Mouse (Mus musculus): ENCODE measurements at regions not wholly inside any gene's neighbourhood (a gene's known extent, or its start where the extent isn't known, plus 50 kb on each side); places are given as distances from the start of the nearest gene placed in this dataset.

GRCm38 (mm10) chr9:41844616-41845015, 279.5 kb downstream of the Sorl1 start:
- Histone ChIP-seq H3K4me3 (ENCODE audit: insufficient read depth, low read length) (no peak overlapping the region), H3K4me1 (ENCODE audit: control insufficient read depth, insufficient read depth, low read length) (no peaks in the 10 kb centered on the region), H3K27ac (ENCODE audit: insufficient read depth, low read length) (no peak overlapping the region)
- TF ChIP-seq CTCF (IDR thresholded peaks at IDR 0.05; ENCODE audit: borderline replicate concordance, insufficient read depth, low read length) (no peak), POLR2A (IDR thresholded peaks at IDR 0.05; ENCODE audit: low read depth, low read length) (no peak)

GRCm38 (mm10) chr9:41834487-41835404, 289.4 kb downstream of the Sorl1 start:
- Histone ChIP-seq H3K4me3 (ENCODE audit: insufficient read depth, low read length) (no peak overlapping the region), H3K27ac (ENCODE audit: insufficient read depth, low read length) (peak overlapping the region; percentile 57), H3K4me1 (ENCODE audit: control insufficient read depth, insufficient read depth, low read length) (peaks cover 2% of the 10 kb centered on the region; the same call in 1 of the 2 replicates)
- TF ChIP-seq POLR2A (IDR thresholded peaks at IDR 0.05; ENCODE audit: low read depth, low read length), result no peak
- TF ChIP-seq CTCF (IDR thresholded peaks at IDR 0.05; ENCODE audit: borderline replicate concordance, insufficient read depth, low read length), result no peak

GRCm38 (mm10) chr9:41833408-41833807, 290.7 kb downstream of the Sorl1 start:
- TF ChIP-seq CTCF (IDR thresholded peaks at IDR 0.05; ENCODE audit: borderline replicate concordance, insufficient read depth, low read length), result no peak
- TF ChIP-seq POLR2A (IDR thresholded peaks at IDR 0.05; ENCODE audit: low read depth, low read length), result no peak
- Histone ChIP-seq H3K27ac (ENCODE audit: insufficient read depth, low read length) (no peak overlapping the region), H3K4me3 (ENCODE audit: insufficient read depth, low read length) (no peak overlapping the region), H3K4me1 (ENCODE audit: control insufficient read depth, insufficient read depth, low read length) (peaks cover 2% of the 10 kb centered on the region; the same call in 1 of the 2 replicates)

- H3K27ac ChIP-seq (ENCODE audit: insufficient read depth, low read length), result peak overlapping the region; percentile 61; the same call in 1 of the 2 replicates
- H3K4me1 ChIP-seq (ENCODE audit: control insufficient read depth, insufficient read depth, low read length), result no peaks in the 10 kb centered on the region
- no peak overlapping the region for H3K4me3 ChIP-seq (ENCODE audit: insufficient read depth, low read length)
- TF ChIP-seq POLR2A (IDR thresholded peaks at IDR 0.05; ENCODE audit: low read depth, low read length) (no peak), CTCF (IDR thresholded peaks at IDR 0.05; ENCODE audit: borderline replicate concordance, insufficient read depth, low read length) (no peak)
Measured at GRCm38 (mm10) chr9:41827356-41827755, 296.7 kb downstream of the Sorl1 start.

GRCm38 (mm10) chr9:41821401-41821800, 302.7 kb downstream of the Sorl1 start:
- Histone ChIP-seq H3K27ac (ENCODE audit: insufficient read depth, low read length) (no peak overlapping the region), H3K4me1 (ENCODE audit: control insufficient read depth, insufficient read depth, low read length) (peaks cover 7% of the 10 kb centered on the region; the same call in 1 of the 2 replicates), H3K4me3 (ENCODE audit: insufficient read depth, low read length) (no peak overlapping the region)
- no peak for TF ChIP-seq CTCF (IDR thresholded peaks at IDR 0.05; ENCODE audit: borderline replicate concordance, insufficient read depth, low read length)
- no peak for TF ChIP-seq POLR2A (IDR thresholded peaks at IDR 0.05; ENCODE audit: low read depth, low read length)

- TF ChIP-seq CTCF (IDR thresholded peaks at IDR 0.05; ENCODE audit: borderline replicate concordance, insufficient read depth, low read length) (no peak), POLR2A (IDR thresholded peaks at IDR 0.05; ENCODE audit: low read depth, low read length) (peak; percentile 32; the same call in 1 of the 2 replicates)
- peaks cover 11% of the 10 kb centered on the region; the same call in 1 of the 2 replicates for H3K4me1 ChIP-seq (ENCODE audit: control insufficient read depth, insufficient read depth, low read length)
- H3K4me3 ChIP-seq (ENCODE audit: insufficient read depth, low read length), result no peak overlapping the region
- peak overlapping the region; percentile 99 for H3K27ac ChIP-seq (ENCODE audit: insufficient read depth, low read length)
Measured at GRCm38 (mm10) chr9:41817740-41818461, 306.2 kb downstream of the Sorl1 start.

GRCm38 (mm10) chr9:41815921-41816320, 308.2 kb downstream of the Sorl1 start:
- H3K27ac ChIP-seq (ENCODE audit: insufficient read depth, low read length), result peak overlapping the region; percentile 69
- peaks cover 16% of the 10 kb centered on the region; the same call in 1 of the 2 replicates for H3K4me1 ChIP-seq (ENCODE audit: control insufficient read depth, insufficient read depth, low read length)
- no peak for TF ChIP-seq POLR2A (IDR thresholded peaks at IDR 0.05; ENCODE audit: low read depth, low read length)
- no peak for TF ChIP-seq CTCF (IDR thresholded peaks at IDR 0.05; ENCODE audit: borderline replicate concordance, insufficient read depth, low read length)
- no peak overlapping the region for H3K4me3 ChIP-seq (ENCODE audit: insufficient read depth, low read length)

- peak overlapping the region; percentile 100 for H3K27ac ChIP-seq (ENCODE audit: insufficient read depth, low read length)
- 0 out of 2 replicates have a peak, but pooled peaks have one; percentile 28 for TF ChIP-seq POLR2A (IDR thresholded peaks at IDR 0.05; ENCODE audit: low read depth, low read length)
- no peak for TF ChIP-seq CTCF (IDR thresholded peaks at IDR 0.05; ENCODE audit: borderline replicate concordance, insufficient read depth, low read length)
- peaks cover 27% of the 10 kb centered on the region for H3K4me1 ChIP-seq (ENCODE audit: control insufficient read depth, insufficient read depth, low read length)
Measured at GRCm38 (mm10) chr9:41809291-41809690, 314.8 kb downstream of the Sorl1 start.

GRCm38 (mm10) chr9:41808791-41809190, 315.3 kb downstream of the Sorl1 start:
- Histone ChIP-seq H3K4me1 (ENCODE audit: control insufficient read depth, insufficient read depth, low read length) (peaks cover 29% of the 10 kb centered on the region), H3K4me3 (ENCODE audit: insufficient read depth, low read length) (no peak overlapping the region), H3K27ac (ENCODE audit: insufficient read depth, low read length) (peak overlapping the region; percentile 100)
- TF ChIP-seq POLR2A (IDR thresholded peaks at IDR 0.05; ENCODE audit: low read depth, low read length) (no peak), CTCF (IDR thresholded peaks at IDR 0.05; ENCODE audit: borderline replicate concordance, insufficient read depth, low read length) (no peak)

More at GRCm38 (mm10) chr9:41809291-41809690, 314.8 kb downstream of the Sorl1 start:
- no peak overlapping the region for H3K4me3 ChIP-seq (ENCODE audit: insufficient read depth, low read length)
